Mouse (Mus musculus): ENCODE measurements around the gene Psme4. TPM values are rescaled to one million over a fixed set of nuclear protein-coding genes. Genes with fewer than 3 reads are reported as not detected.

Gene Psme4
- 1.1 and 1.7 TPM in 2 replicates for polyA plus RNA-seq (2012; rRNA removed)

DNA sequence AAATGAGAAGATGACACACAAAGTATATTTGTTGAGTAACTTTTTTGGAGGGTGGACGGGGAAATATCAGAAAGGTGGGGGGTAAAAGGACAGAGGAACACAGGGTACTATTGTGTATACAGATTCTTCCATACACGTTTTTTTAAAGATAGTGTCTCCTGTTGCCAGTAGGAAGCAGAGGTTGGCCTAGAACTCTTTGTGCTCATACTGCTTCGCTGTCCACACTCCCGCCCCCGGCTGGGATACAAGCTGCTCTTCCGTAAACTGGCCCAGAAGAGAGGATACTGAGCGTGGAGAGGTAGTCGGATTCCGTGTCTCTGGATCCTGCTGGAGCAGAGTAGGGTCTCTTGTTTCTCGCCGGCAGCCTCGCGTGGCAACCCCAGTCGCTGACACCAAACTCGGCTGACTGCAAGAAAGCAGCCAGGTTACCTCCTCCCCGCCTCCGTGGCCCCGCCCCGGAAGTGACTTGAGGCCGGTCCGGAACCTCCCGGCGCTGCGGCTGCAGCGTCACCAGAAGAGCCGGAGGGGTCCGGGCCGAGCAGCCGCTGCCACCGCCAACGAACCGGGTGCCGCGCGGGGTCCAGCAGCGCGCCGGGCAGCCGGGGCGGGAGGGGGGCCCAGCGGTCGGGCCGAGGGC is at the start of gene Psme4:
TSS of gene Psme4 (plus strand) at position 460 of the 637 bp plus-strand sequence.

DNA sequence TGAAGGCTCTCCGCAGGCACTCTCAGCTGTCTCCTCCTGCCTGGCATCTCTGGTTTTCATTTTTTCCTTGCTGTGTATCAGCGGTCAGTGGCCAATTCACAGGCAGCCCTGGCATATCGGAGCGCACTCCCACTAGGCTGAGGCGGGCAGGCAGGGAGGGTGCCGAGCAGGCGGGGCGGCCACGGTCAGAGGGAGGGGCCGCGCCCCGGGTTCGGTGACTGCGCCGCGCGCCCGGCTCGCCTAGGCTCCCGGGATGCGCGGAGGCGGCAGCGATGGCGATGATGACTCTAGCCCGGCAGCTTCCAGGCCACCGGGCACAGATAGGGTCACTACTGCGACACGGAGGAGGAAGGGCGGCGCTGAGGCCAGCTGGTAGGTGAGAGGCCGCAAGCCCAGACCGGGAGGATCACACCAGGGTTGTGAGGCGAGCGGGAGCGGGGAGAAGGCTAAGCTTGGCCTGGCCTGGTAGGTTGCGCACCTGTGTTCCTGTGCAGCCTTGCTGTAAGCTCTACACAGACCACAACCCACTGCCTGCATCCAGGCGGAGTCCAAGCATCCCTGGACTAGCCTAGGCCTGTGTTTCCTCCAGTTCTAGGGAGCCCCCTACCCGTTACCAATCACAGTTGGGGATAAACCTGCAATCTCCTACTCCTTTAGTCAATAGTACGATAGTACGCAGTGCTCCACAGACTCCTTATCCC is 113.8 kb downstream of the Psme4 start, which contains the start of the genes Gpr75 and Asb3:
TSS of gene Gpr75 (plus strand) at position 188 of the 701 bp plus-strand sequence.
TSS of gene Asb3 (plus strand) at position 246 of the 701 bp plus-strand sequence.

Other genes with a start within 250 kb of the Psme4 start
- gene Acyp2, start 122.1 kb upstream of the Psme4 start, polyA plus RNA-seq (2012; rRNA removed), result 0.48 and 0.60 TPM in 2 replicates
- gene Gpr75, start 113.6 kb downstream of the Psme4 start, polyA plus RNA-seq (2012; rRNA removed), result 0.06 and 0.08 TPM in 2 replicates
- gene Asb3, start 113.7 kb downstream of the Psme4 start, polyA plus RNA-seq (2012; rRNA removed), result 0.28 and 0.42 TPM in 2 replicates
- gene Erlec1, start 182.6 kb downstream of the Psme4 start, polyA plus RNA-seq (2012; rRNA removed), result 8.4 TPM in 2 replicates
- 2.1 and 2.4 TPM in 2 replicates for gene Chac2, start 214.6 kb downstream of the Psme4 start, polyA plus RNA-seq (2012; rRNA removed)

Data from stomach, adult 2 months (tissue).